Mouse (Mus musculus): ENCODE results near the gene Auts2.

GRCm38 (mm10) chr5:131798373-131798772 is 744.8 kb downstream of the Auts2 start:
- TF ChIP-seq POLR2A (IDR thresholded peaks at IDR 0.05; ENCODE audit: borderline replicate concordance, insufficient read depth, low read length) (no peak), CTCF (IDR thresholded peaks at IDR 0.05; ENCODE audit: borderline replicate concordance, insufficient read depth, low read depth, low read length) (no peak)

Data from cerebellum, adult 2 months (tissue).